Mouse (Mus musculus) heart, embryonic 14.5 days (tissue): ENCODE measurements around the gene Gm49396. TPM values are rescaled to one million over a fixed set of nuclear protein-coding genes. Genes with fewer than 3 reads are reported as not detected.

Experiments used
- ATAC-seq: fragments of 200-750 bp; cut with Nextera tagmentation; 2 replicates; pipeline ENCODE4 v1.8.0; 2017; ENCODE audit warnings: low read depth, moderate TSS enrichment; ENCODE audit not compliant: insufficient number of reproducible peaks, insufficient read depth, low FRiP score
- H3K27ac ChIP-seq, 2 experiments: fragments of 200-500 bp in 1 of 2; fragments of 300-500 bp in 1 of 2; sonication (generic) in 1 of 2; replicated peaks in 1 of 2; 2 replicates each; pipeline ENCODE4 v1.5.1; 2012 to 2014; ENCODE audit warnings: low read depth in 2 of 2, low read length in 2 of 2, control low read depth in 1 of 2, mild to moderate bottlenecking in 1 of 2, mixed read lengths in 1 of 2; ENCODE audit not compliant: control insufficient read depth in 1 of 2, insufficient read depth in 1 of 2
- H3K27me3 ChIP-seq: fragments of 300-500 bp; sonication (generic); 2 replicates; pipeline ENCODE4 v1.6.1; 2014; ENCODE audit warnings: mild to moderate bottlenecking, low read length, control low read depth; ENCODE audit not compliant: control insufficient read depth, insufficient read depth
- H3K36me3 ChIP-seq: fragments of 300-500 bp; sonication (generic); 2 replicates; pipeline ENCODE4 v1.6.1; 2014; ENCODE audit warnings: mild to moderate bottlenecking, control low read depth, low read length, mixed read lengths; ENCODE audit not compliant: control insufficient read depth, insufficient read depth
- H3K4me1 ChIP-seq, 2 experiments: fragments of 200-500 bp in 1 of 2; fragments of 300-500 bp in 1 of 2; sonication (generic) in 1 of 2; 2 replicates each; pipeline ENCODE4 v1.6.1; 2012 to 2014; ENCODE audit warnings: low read length in 2 of 2, control low read depth in 1 of 2, mixed read lengths in 1 of 2; ENCODE audit not compliant: control insufficient read depth in 2 of 2, insufficient read depth in 2 of 2
- H3K4me2 ChIP-seq: fragments of 300-500 bp; sonication (generic); 2 replicates; pipeline ENCODE4 v1.6.1; 2014; ENCODE audit warnings: mild to moderate bottlenecking, low read length
- H3K4me3 ChIP-seq, 2 experiments: fragments of 200-500 bp in 1 of 2; fragments of 300-500 bp in 1 of 2; sonication (generic) in 1 of 2; 2 replicates each; pipeline ENCODE4 v1.5.1; 2012 to 2014; ENCODE audit warnings: low read length in 2 of 2, mild to moderate bottlenecking in 2 of 2, control low read depth in 1 of 2, low read depth in 1 of 2, moderate library complexity in 1 of 2; ENCODE audit not compliant: control insufficient read depth in 1 of 2, insufficient read depth in 1 of 2
- H3K9ac ChIP-seq: fragments of 300-500 bp; sonication (generic); 2 replicates; pipeline ENCODE4 v1.6.1; 2014; ENCODE audit warnings: mild to moderate bottlenecking, low read length
- H3K9me3 ChIP-seq: fragments of 300-500 bp; sonication (generic); 2 replicates; pipeline ENCODE4 v1.6.1; 2016; ENCODE audit warnings: low read length, control low read depth; ENCODE audit not compliant: control insufficient read depth
- WGBS: fragments of 180-500 bp; shearing (Covaris S2); extraction: QIAGEN DNeasy Blood & Tissue Kit; methylation state at CpG from one replicate; pipeline ENCODE4 v1.1.7; 2014; 5-methylcytosine and 5-hydroxymethylcytosine counted together
- polyA plus RNA-seq: library from polyadenylated mRNA; unstranded; fragments of >200 nt; fragmentation: Nextera tagmentation; extraction: Ambion mirVana; gene quantifications from 2 replicates; pipeline ENCODE4 v1.2.1, GENCODE M21; 2014

The Gm49396 gene
- polyA plus RNA-seq, 1 experiment from 2014 or later = 5.3 TPM

DNA sequence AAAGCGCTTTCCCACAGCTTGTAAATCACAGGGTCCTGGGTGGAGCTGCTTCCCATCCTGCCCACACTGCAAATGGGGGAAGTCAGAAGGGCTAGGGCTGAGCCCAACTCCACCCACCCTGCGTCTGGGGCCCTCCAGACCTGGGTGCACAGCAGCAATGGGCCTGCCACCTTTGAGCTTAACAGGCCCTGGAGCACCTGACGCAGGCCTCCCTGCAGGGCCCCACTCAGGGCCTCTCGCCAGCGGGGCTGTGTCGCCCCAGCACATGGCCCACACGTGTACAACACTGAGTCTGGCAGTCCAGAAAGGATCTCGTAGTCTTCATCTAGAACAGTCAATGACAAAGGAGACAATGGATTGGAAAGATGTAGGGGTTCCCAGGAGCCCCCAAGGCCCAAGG is 16.8 kb downstream of the Gm49396 start:
- 92% methylated on average over 8 of the region's 8 CpGs for WGBS
- H3K9me3 ChIP-seq = no peaks in the 10 kb centered on the region
- no peaks in the 10 kb centered on the region for H3K27me3 ChIP-seq
- no peak overlapping the region for H3K4me2 ChIP-seq
- H3K4me1 ChIP-seq = no peaks in the 10 kb centered on the region
- H3K36me3 ChIP-seq = peaks cover 100% of the 10 kb centered on the region
- H3K9ac ChIP-seq = no peak overlapping the region
- ATAC-seq = no peak
- H3K27ac ChIP-seq = no peak overlapping the region
- no peak overlapping the region for H3K4me3 ChIP-seq

DNA sequence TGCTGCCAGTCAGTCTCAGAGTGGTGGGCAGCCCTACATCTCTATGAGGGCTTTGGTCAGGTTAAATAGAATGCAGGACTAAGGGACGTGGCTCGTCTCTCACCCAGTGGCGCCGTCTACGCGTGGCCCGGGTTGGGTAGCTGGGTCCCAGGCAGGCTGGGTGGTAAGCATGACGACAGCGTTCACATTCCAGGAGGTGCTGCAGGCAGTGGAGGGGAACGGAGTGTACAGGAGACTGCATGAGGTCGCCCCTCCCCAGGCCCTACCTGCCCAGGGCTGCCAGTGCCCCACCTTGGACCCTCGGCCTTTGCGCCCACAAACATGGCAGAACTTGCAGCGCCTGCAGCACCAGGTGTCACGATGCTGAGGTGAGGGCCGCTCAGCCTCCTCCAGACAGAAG is 18.4 kb downstream of the Gm49396 start:
- Histone ChIP-seq H3K4me3 (no peak overlapping the region), H3K4me2 (no peak overlapping the region), H3K9ac (no peak overlapping the region), H3K27me3 (no peaks in the 10 kb centered on the region), H3K9me3 (no peaks in the 10 kb centered on the region), H3K27ac (no peak overlapping the region), H3K36me3 (peaks cover 100% of the 10 kb centered on the region), H3K4me1 (no peaks in the 10 kb centered on the region)
- WGBS = 91% methylated on average over 16 of the region's 16 CpGs
- no peak for ATAC-seq

- H3K36me3 ChIP-seq = peaks cover 75% of the 10 kb centered on the region
These were observed 21.2 kb downstream of the Gm49396 start for GRCm38 (mm10) chr7:30584339-30584738.

GRCm38 (mm10) chr7:30585170-30585569 is 22.0 kb downstream of the Gm49396 start:
- Histone ChIP-seq H3K9ac (no peak overlapping the region), H3K4me2 (no peak overlapping the region), H3K36me3 (peaks cover 66% of the 10 kb centered on the region), H3K27ac (no peak overlapping the region), H3K27me3 (no peaks in the 10 kb centered on the region), H3K4me3 (no peak overlapping the region), H3K9me3 (no peaks in the 10 kb centered on the region), H3K4me1 (peaks cover 3 to 15% of the 10 kb centered on the region in 2 experiments; a peak in 3 of 4 replicates)
- WGBS = 98% methylated on average over 7 of the region's 7 CpGs
- no peak for ATAC-seq

More at GRCm38 (mm10) chr7:30584339-30584738, 21.2 kb downstream of the Gm49396 start:
- Histone ChIP-seq H3K4me3 (no peak overlapping the region), H3K4me1 (peaks cover 3 to 10% of the 10 kb centered on the region in 2 experiments; a peak in 3 of 4 replicates), H3K9me3 (no peaks in the 10 kb centered on the region), H3K9ac (no peak overlapping the region), H3K27me3 (no peaks in the 10 kb centered on the region), H3K27ac (no peak overlapping the region), H3K4me2 (no peak overlapping the region)
- no peak for ATAC-seq
- WGBS = 88% methylated on average over 10 of the region's 10 CpGs

DNA sequence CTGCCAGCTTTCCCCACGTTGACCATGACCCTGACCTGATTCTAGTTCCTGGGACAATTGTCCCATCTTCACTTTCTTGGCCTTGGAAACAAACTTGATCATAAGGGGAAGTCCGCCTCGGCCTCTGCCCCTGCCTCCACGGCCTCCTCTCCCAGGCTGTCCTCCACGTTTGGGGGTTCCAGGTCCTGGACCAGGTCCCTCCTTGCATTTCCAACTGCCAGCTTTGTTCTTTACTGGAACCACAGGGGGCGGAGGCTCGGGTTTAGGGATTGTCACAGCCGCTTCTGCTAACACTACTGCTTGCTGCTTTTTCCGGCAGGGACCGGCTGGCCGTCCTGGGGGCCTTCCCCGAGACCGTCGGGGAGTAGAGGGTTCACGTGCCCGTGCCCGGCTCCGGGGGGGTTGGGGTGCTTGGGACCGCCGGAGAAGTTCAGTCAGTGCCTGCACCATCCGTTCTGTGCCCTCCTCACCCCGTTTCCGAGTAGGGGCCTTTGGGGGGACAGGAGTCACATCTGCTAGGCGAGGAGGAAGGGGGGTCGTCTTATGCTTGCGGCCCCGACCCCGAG is 23.4 kb downstream of the Gm49396 start:
- Histone ChIP-seq H3K27ac (no peak overlapping the region), H3K9me3 (no peaks in the 10 kb centered on the region), H3K4me2 (peak overlapping the region; percentile 97), H3K9ac (no peak overlapping the region), H3K4me3 (no peak overlapping the region), H3K4me1 (peaks cover 3 to 15% of the 10 kb centered on the region in 2 experiments; a peak in 3 of 4 replicates), H3K27me3 (no peaks in the 10 kb centered on the region), H3K36me3 (peaks cover 53% of the 10 kb centered on the region)
- 91% methylated on average over 28 of the region's 28 CpGs for WGBS
- no peak for ATAC-seq

DNA sequence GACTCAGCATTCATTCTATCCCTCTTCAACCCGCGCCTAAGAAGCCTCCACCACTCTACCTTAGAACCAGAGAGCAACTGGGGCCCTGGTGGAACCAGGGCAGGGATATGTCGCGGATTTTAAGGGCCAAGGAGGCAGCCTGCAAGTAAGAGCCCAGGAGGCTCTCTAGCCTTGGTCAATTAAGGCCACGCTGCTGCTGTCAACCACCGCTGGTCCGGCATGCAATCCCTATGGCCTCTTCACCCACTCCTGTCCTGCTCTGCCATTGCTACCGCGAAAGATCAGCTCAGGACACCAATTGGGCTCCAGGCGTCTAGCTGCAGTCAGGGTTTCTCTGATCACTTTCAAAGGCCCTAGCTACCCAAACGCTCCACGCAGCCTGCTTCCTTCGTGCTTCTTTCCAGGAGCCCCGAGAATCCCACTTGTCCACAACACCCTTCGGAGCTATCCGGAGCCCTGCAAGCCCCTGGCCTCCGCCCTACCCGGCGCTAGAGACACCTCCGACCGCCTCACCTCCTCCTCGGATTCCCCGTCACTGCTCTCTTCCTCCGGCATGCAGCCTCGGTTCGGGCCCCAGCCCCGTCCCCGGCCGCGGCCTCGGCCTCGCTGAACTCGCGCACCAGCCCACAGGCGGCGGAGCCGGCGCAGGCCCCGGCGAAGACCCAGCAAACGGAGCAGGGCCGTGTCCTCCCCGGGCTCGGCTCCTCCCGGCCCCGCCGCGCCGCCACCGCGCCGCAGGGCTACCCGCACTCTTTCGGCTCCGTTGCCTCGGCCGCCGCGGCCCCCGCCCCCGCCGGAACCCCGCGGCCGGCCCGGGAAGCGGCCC is 24.9 kb downstream of the Gm49396 start:
- Histone ChIP-seq H3K27ac (peak overlapping the region; percentile 30 to 90), H3K4me3 (peak overlapping the region; percentile 73 to 94), H3K27me3 (no peaks in the 10 kb centered on the region), H3K4me2 (peak overlapping the region; percentile 97), H3K4me1 (peaks cover 3 to 15% of the 10 kb centered on the region in 2 experiments; a peak in 3 of 4 replicates), H3K9me3 (no peaks in the 10 kb centered on the region), H3K9ac (peak overlapping the region; percentile 96), H3K36me3 (peaks cover 38% of the 10 kb centered on the region)
- ATAC-seq = peak; percentile 14
- WGBS = under 1% methylated on average over 61 of the region's 67 CpGs

DNA sequence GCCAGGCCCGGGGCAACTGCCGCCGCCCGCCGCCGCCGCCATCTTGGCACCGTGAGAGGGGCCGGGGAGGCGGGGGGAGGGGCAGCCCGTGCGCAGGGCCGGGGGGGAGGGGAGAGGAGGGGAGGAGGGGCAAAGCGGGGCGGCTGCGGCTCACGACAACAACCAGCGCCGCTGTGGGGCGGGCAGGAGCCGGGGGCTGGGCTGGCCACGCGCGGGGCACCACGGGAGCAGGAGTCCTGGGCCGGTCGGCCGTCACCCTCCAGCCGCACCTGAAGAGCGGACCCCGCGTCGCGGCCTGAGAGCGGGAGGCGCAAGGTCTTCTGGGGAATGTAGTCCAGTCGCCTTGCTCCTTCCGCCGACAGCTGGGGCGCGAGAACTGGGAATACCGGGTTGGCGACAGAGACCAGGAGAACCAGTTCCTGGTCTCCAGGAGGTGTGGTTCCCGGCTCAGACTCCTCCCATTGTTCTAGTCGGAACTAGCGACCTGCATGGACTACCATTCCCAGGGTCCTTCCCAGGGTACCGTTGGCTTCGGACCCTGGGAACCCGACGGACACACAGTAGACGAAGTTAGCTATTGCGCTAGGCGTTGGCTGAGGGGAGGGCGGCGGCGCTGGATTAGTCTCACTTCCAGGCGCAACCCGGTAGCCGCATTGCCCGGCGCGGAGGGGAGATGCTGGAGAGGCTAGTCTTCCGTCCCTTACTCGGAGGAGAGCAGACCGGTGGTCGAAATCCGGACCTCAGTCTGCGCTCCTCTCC is 25.7 kb downstream of the Gm49396 start, which contains the start of gene Kmt2b:
Kmt2b (minus strand) TSS at position 51 of the 759 bp plus-strand sequence.
- Histone ChIP-seq H3K36me3 (peaks cover 30% of the 10 kb centered on the region), H3K4me2 (peak within 1 kb of the TSS; percentile 97), H3K27ac (peak within 1 kb of the TSS; percentile 88 to 90), H3K4me3 (peak within 1 kb of the TSS; percentile 77 to 94), H3K27me3 (no peaks in the 10 kb centered on the region; the same call in 1 of the 2 replicates), H3K9me3 (no peaks in the 10 kb centered on the region), H3K4me1 (peaks cover 3 to 15% of the 10 kb centered on the region in 2 experiments; a peak in 3 of 4 replicates), H3K9ac (peak within 1 kb of the TSS; percentile 96)
- under 1% methylated on average over 61 of the region's 68 CpGs for WGBS
- peak; percentile 96 for ATAC-seq
